Mouse (Mus musculus): Measurements from ENCODE around the gene Traf5. TPM values are rescaled to one million over a fixed set of nuclear protein-coding genes. Genes with fewer than 3 reads are reported as not detected.

Traf5 gene
- total RNA-seq, 1 experiment: 2.1 TPM

DNA sequence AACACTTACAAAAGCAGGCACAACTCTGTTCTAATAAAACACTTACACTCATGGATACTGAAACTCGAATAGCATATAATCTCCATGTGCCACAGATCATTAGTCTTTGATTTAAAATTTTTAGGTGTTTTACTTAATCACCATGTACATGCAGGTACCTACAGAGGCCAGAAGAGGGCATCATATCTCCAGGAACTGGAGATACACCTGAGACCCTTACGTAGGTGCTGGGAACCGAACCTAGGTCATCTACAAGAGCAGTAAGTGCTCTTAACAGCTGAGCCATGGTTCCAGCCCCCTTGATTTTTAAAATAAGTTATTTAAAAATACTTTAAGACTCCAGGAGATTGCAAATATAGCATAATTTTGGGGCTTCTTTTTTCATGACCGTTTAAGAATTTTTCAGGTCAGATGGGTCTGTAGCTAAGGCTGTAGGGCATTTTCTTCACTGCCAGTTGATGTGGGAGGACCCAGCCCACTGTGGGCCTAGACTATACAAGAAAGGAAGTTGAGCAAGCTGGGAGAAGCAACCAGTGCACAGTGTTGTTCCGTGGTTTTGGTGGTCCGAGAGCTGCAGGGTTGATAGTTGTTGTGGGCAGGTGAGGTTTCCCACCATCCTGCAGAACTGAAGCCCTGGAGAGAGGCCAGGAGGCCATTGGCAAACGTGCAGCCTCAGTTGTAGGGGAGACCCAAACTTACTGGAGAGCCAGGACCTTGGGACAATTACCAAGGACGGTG lies 29.0 kb downstream of the Traf5 start:
- no peak for TF ChIP-seq MAFK (IDR thresholded peaks at IDR 0.05; ENCODE audit: insufficient read depth, low read depth, low read length)

DNA sequence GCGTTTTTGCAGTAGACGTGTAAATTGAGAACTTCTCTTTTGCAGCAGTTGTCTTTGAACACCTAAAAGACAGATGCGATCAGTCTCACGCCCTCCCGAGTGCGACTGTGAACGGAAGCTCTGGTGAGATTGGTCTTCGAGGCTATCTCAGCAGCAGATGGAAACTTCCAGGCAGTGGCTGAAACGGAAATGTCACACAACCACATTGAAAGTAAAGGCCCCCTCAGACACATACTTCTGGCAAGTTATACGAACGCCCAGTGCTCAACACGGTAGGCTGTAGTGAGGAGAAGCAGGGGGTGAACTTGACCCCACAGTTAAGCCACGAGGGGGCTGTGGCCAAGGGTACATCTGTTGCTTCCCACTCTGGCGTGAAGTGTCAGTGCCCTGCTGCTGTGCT lies 29.7 kb downstream of the Traf5 start:
- H3K4me1 ChIP-seq (ENCODE audit: control insufficient read depth in 2 of 2, insufficient read depth in 2 of 2, low read length in 2 of 2, poor library complexity in 1 of 2): no peaks in the 10 kb centered on the region
- H3K9ac ChIP-seq (ENCODE audit: insufficient read depth, low read depth, low read length, poor library complexity, severe bottlenecking): no peak overlapping the region
- in situ Hi-C loops (cut with MboI; ENCODE audit: low sequenced_read_pairs in 2 of 2, unreplicated experiment in 2 of 2): no loop called here
- no peak overlapping the region for H3K4me3 ChIP-seq (ENCODE audit: insufficient read depth in 1 of 2, low read depth in 1 of 2, low read length in 2 of 2, poor library complexity in 1 of 2, severe bottlenecking in 1 of 2)
- no peak overlapping the region for H3K27ac ChIP-seq (ENCODE audit: insufficient read depth, low read depth, low read length, poor library complexity, severe bottlenecking)
- DNase-seq (ENCODE audit: low read depth, low spot score): no peak
- no peak for TF ChIP-seq ZC3H11A (IDR thresholded peaks at IDR 0.05; ENCODE audit: borderline replicate concordance, low read depth, low read length)
- no peak for TF ChIP-seq HCFC1 (IDR thresholded peaks at IDR 0.05; ENCODE audit: borderline replicate concordance, insufficient read depth, low read length)
- no peak for TF ChIP-seq CHD2 (IDR thresholded peaks at IDR 0.05; ENCODE audit: low read depth, low read length)
- no peak for TF ChIP-seq MAFK (IDR thresholded peaks at IDR 0.05; ENCODE audit: insufficient read depth, low read depth, low read length)
- no peak for TF ChIP-seq ZNF384 (IDR thresholded peaks at IDR 0.05; ENCODE audit: low read depth, low read length)
- no peaks in the 10 kb centered on the region for H3K36me3 ChIP-seq (ENCODE audit: control insufficient read depth, insufficient read depth, low read length, poor library complexity, severe bottlenecking)
- H3K9me3 ChIP-seq (ENCODE audit: control insufficient read depth, insufficient read depth, low read depth, low read length): no peaks in the 10 kb centered on the region

More for the DNA sequence above, 29.0 kb downstream of the Traf5 start:
- Histone ChIP-seq H3K9ac (ENCODE audit: insufficient read depth, low read depth, low read length, poor library complexity, severe bottlenecking) (no peak overlapping the region), H3K36me3 (ENCODE audit: control insufficient read depth, insufficient read depth, low read length, poor library complexity, severe bottlenecking) (no peaks in the 10 kb centered on the region), H3K9me3 (ENCODE audit: control insufficient read depth, insufficient read depth, low read depth, low read length) (no peaks in the 10 kb centered on the region), H3K27ac (ENCODE audit: insufficient read depth, low read depth, low read length, poor library complexity, severe bottlenecking) (no peak overlapping the region), H3K4me1 (ENCODE audit: control insufficient read depth in 2 of 2, insufficient read depth in 2 of 2, low read length in 2 of 2, poor library complexity in 1 of 2) (no peaks in the 10 kb centered on the region), H3K4me3 (ENCODE audit: insufficient read depth in 1 of 2, low read depth in 1 of 2, low read length in 2 of 2, poor library complexity in 1 of 2, severe bottlenecking in 1 of 2) (no peak overlapping the region)
- in situ Hi-C loops (cut with MboI; ENCODE audit: low sequenced_read_pairs in 2 of 2, unreplicated experiment in 2 of 2): no loop called here
- DNase-seq (ENCODE audit: low read depth, low spot score): no peak

DNA sequence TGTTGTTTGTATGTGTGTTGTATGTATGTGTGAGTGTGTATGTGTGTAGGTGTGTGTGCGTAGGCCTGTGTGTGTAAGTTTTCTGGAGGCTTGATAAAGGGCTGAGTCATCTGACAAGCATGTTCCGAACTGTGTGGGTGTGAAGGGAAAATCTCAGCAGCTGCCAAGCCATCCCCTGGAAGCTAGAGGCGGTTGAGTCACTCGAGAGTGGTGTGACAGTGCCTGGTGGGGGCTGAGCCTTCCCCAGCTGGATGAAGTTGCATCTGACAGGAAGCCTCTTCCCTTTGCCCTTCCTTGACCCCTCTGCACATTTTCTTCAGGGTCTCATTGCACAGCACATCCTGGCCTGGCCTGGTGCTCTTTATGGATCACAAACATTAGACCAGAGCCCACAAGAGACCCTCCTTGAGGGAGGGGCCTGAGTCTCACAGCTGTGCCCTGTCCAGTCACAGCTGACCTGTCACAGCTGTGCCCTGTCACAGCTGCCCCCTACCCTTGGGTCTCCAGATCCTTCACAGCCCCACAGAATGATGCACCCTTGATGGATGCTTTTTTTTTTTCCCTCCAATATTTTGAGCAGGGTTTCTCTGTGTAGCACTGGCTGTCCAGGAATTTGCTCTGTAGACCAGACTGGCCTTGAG lies 30.6 kb downstream of the Traf5 start:
- in situ Hi-C loops (cut with MboI; ENCODE audit: low sequenced_read_pairs in 2 of 2, unreplicated experiment in 2 of 2): no loop called here
- Histone ChIP-seq H3K9me3 (ENCODE audit: control insufficient read depth, insufficient read depth, low read depth, low read length) (no peaks in the 10 kb centered on the region), H3K27ac (ENCODE audit: insufficient read depth, low read depth, low read length, poor library complexity, severe bottlenecking) (no peak overlapping the region), H3K36me3 (ENCODE audit: control insufficient read depth, insufficient read depth, low read length, poor library complexity, severe bottlenecking) (no peaks in the 10 kb centered on the region), H3K4me1 (ENCODE audit: control insufficient read depth in 2 of 2, insufficient read depth in 2 of 2, low read length in 2 of 2, poor library complexity in 1 of 2) (no peaks in the 10 kb centered on the region), H3K4me3 (ENCODE audit: insufficient read depth in 1 of 2, low read depth in 1 of 2, low read length in 2 of 2, poor library complexity in 1 of 2, severe bottlenecking in 1 of 2) (no peak overlapping the region), H3K9ac (ENCODE audit: insufficient read depth, low read depth, low read length, poor library complexity, severe bottlenecking) (no peak overlapping the region)
- no peak for TF ChIP-seq MAFK (IDR thresholded peaks at IDR 0.05; ENCODE audit: insufficient read depth, low read depth, low read length)
- TF ChIP-seq HCFC1 (IDR thresholded peaks at IDR 0.05; ENCODE audit: borderline replicate concordance, insufficient read depth, low read length): no peak
- no peak for TF ChIP-seq ZNF384 (IDR thresholded peaks at IDR 0.05; ENCODE audit: low read depth, low read length)
- no peak for TF ChIP-seq ZC3H11A (IDR thresholded peaks at IDR 0.05; ENCODE audit: borderline replicate concordance, low read depth, low read length)
- DNase-seq (ENCODE audit: low read depth, low spot score): no peak

DNA sequence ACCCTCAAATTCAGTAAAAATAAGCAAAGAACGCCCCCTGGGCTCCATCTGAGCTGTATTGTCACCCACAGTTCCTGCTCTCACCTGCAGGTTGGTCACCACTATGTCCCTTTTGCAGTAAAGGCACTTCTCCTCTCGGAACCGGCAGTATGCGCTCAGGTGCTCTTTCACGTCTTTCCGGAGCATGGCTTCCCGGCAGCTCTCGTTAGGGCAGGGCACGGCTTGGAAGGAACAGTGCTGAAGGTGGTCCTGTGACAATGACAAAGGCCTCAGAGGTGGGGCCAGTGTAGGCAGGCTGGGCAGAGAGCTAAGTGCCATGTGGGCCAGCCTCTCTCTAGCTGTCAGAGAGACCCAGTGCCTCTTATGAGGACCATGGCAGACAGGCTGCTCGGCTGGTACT lies 33.4 kb downstream of the Traf5 start:
- TF ChIP-seq MAFK (IDR thresholded peaks at IDR 0.05; ENCODE audit: insufficient read depth, low read depth, low read length) (no peak), ZC3H11A (IDR thresholded peaks at IDR 0.05; ENCODE audit: borderline replicate concordance, low read depth, low read length) (no peak), ZNF384 (IDR thresholded peaks at IDR 0.05; ENCODE audit: low read depth, low read length) (no peak), CHD2 (IDR thresholded peaks at IDR 0.05; ENCODE audit: low read depth, low read length) (no peak), HCFC1 (IDR thresholded peaks at IDR 0.05; ENCODE audit: borderline replicate concordance, insufficient read depth, low read length) (no peak)
- H3K9ac ChIP-seq (ENCODE audit: insufficient read depth, low read depth, low read length, poor library complexity, severe bottlenecking): no peak overlapping the region
- no peaks in the 10 kb centered on the region for H3K4me1 ChIP-seq (ENCODE audit: control insufficient read depth in 2 of 2, insufficient read depth in 2 of 2, low read length in 2 of 2, poor library complexity in 1 of 2)
- H3K9me3 ChIP-seq (ENCODE audit: control insufficient read depth, insufficient read depth, low read depth, low read length): no peaks in the 10 kb centered on the region
- no peak for DNase-seq (ENCODE audit: low read depth, low spot score)
- no peak overlapping the region for H3K27ac ChIP-seq (ENCODE audit: insufficient read depth, low read depth, low read length, poor library complexity, severe bottlenecking)
- no peak overlapping the region for H3K4me3 ChIP-seq (ENCODE audit: insufficient read depth in 1 of 2, low read depth in 1 of 2, low read length in 2 of 2, poor library complexity in 1 of 2, severe bottlenecking in 1 of 2)
- no peaks in the 10 kb centered on the region for H3K36me3 ChIP-seq (ENCODE audit: control insufficient read depth, insufficient read depth, low read length, poor library complexity, severe bottlenecking)
- in situ Hi-C loops (cut with MboI; ENCODE audit: low sequenced_read_pairs in 2 of 2, unreplicated experiment in 2 of 2): no loop called here
